Mouse (Mus musculus): ENCODE measurements around the gene Eif4h.

DNA sequence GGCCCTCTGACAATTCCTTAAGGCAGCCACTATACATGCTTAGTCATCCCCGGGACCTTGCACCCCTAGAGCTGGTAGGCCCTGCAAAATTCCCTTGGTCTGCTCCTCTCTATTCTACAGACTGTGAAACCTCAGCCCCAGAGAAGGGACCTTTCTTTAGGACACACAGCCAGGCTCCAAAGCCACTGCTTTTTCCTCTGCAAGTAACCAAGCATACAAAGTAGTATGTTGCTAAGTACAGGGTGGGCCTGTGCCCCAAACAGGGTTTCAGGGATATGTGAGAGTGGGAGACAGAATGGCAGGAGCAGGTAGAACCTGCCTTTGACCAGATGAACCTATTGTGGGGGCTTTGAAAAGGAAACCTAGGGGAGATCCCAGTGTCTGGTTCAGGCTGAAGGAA lies 47.9 kb upstream of the Eif4h start:
- no peak for TF ChIP-seq CTCF (conservative IDR thresholded peaks at IDR 0.05; ENCODE audit: low read length)
- TF ChIP-seq POU5F1 (IDR thresholded peaks at IDR 0.05; ENCODE audit: borderline replicate concordance, low read length), result no peak

Data from E14TG2a.4 (cell line).